Mouse (Mus musculus) stomach, postnatal 0 days (tissue): ENCODE measurements around the gene Ttll13. TPM values are rescaled to one million over a fixed set of nuclear protein-coding genes. Genes with fewer than 3 reads are reported as not detected.

Experiments
- ATAC-seq: fragments of 200-750 bp; cut with Nextera tagmentation; 2 replicates; pipeline ENCODE4 v1.8.0; 2017; ENCODE audit not compliant: low FRiP score, low TSS enrichment
- DNase-seq: peaks from one replicate; pipeline ENCODE4 v3.0.0-alpha.2; 2016; ENCODE audit warnings: low spot score
- H3K27ac ChIP-seq: fragments of 300-500 bp; sonication (generic); replicated peaks from 2 replicates; pipeline ENCODE4 v1.5.1; 2014; ENCODE audit warnings: mild to moderate bottlenecking, control low read depth
- H3K27me3 ChIP-seq: fragments of 300-500 bp; sonication (generic); 2 replicates; pipeline ENCODE4 v1.6.1; 2014; ENCODE audit warnings: low read length; ENCODE audit not compliant: control insufficient read depth, insufficient read depth
- H3K36me3 ChIP-seq: fragments of 300-500 bp; sonication (generic); 2 replicates; pipeline ENCODE4 v1.6.1; 2014; ENCODE audit warnings: low read length, mixed read lengths; ENCODE audit not compliant: control insufficient read depth, insufficient read depth
- H3K4me1 ChIP-seq: fragments of 300-500 bp; sonication (generic); replicated peaks from 2 replicates; pipeline ENCODE4 v1.6.1; 2014; ENCODE audit warnings: antibody characterized with exemption; ENCODE audit not compliant: control insufficient read depth, insufficient read depth
- H3K4me2 ChIP-seq: fragments of 300-500 bp; sonication (generic); replicated peaks from 2 replicates; pipeline ENCODE4 v1.6.1; 2014; ENCODE audit warnings: low read depth, mild to moderate bottlenecking, control low read depth, moderate library complexity
- H3K4me3 ChIP-seq: fragments of 300-500 bp; sonication (generic); 2 replicates; pipeline ENCODE4 v1.5.1; 2014; ENCODE audit warnings: low read depth, low read length, control low read depth
- H3K9ac ChIP-seq: fragments of 300-500 bp; sonication (generic); 2 replicates; pipeline ENCODE4 v1.6.1; 2014; ENCODE audit warnings: mild to moderate bottlenecking, low read length, control low read depth, mixed read lengths
- H3K9me3 ChIP-seq: fragments of 300-500 bp; sonication (generic); 2 replicates; pipeline ENCODE4 v1.6.1; 2016; ENCODE audit warnings: low read length; ENCODE audit not compliant: control insufficient read depth
- CTCF ChIP-seq: IDR thresholded peaks from 2 replicates; pipeline ENCODE4 v1.5.1; 2016; ENCODE audit warnings: antibody characterized with exemption, low read depth, mild to moderate bottlenecking, moderate library complexity
- EP300 ChIP-seq: optimal IDR thresholded peaks from 2 replicates; pipeline ENCODE3; 2016; ENCODE audit warnings: antibody characterized with exemption
- WGBS: fragments of 180-500 bp; shearing (Covaris S2); extraction: QIAGEN DNeasy Blood & Tissue Kit; methylation state at CpG from one replicate; pipeline ENCODE4 v1.1.7; 2014; 5-methylcytosine and 5-hydroxymethylcytosine counted together
- polyA plus RNA-seq: library from polyadenylated mRNA; unstranded; fragments of >200 nt; fragmentation: Nextera tagmentation; extraction: Ambion mirVana; gene quantifications from 2 replicates; pipeline ENCODE4 v1.2.1, GENCODE M21; 2015

The Ttll13 gene
- polyA plus RNA-seq, 1 experiment from 2014 or later = 1.2 TPM

GRCm38 (mm10) chr7:80294764-80295648 is 48.8 kb downstream of the Ttll13 start:
- ATAC-seq = peak; percentile 36; the same call in 1 of the 2 replicates
- Histone ChIP-seq H3K4me3 (peak overlapping the region; percentile 79), H3K4me2 (peak overlapping the region; percentile 85), H3K27me3 (no peaks in the 10 kb centered on the region), H3K9me3 (no peaks in the 10 kb centered on the region), H3K4me1 (no peaks in the 10 kb centered on the region), H3K27ac (peak overlapping the region; percentile 61), H3K9ac (peak overlapping the region; percentile 77), H3K36me3 (0 out of 2 replicates have a peak, but pooled peaks cover 2% of the 10 kb centered on the region)
- 6% methylated on average over 37 of the region's 37 CpGs for WGBS
- no peak for TF ChIP-seq EP300
- no peak for TF ChIP-seq CTCF
- DNase-seq = peak; percentile 26

GRCm38 (mm10) chr7:80296462-80296861 is 50.3 kb downstream of the Ttll13 start:
- H3K27ac ChIP-seq = no peak overlapping the region
- no peaks in the 10 kb centered on the region for H3K4me1 ChIP-seq
- no peak overlapping the region for H3K9ac ChIP-seq
- DNase-seq (no peak), ATAC-seq (no peak)
- TF ChIP-seq EP300 (no peak), CTCF (no peak)
- H3K4me2 ChIP-seq = no peak overlapping the region
- H3K27me3 ChIP-seq = no peaks in the 10 kb centered on the region
- H3K9me3 ChIP-seq = no peaks in the 10 kb centered on the region
- no peak overlapping the region for H3K4me3 ChIP-seq
- H3K36me3 ChIP-seq = no peaks in the 10 kb centered on the region
- WGBS = 83% methylated on average over 6 of the region's 6 CpGs

- no peaks in the 10 kb centered on the region for H3K36me3 ChIP-seq
- no peak overlapping the region for H3K27ac ChIP-seq
- DNase-seq (no peak), ATAC-seq (no peak)
- no peak for TF ChIP-seq EP300
- TF ChIP-seq CTCF = no peak
- no peaks in the 10 kb centered on the region for H3K9me3 ChIP-seq
- WGBS = 69% methylated on average over 3 of the region's 3 CpGs
- no peak overlapping the region for H3K9ac ChIP-seq
- no peak overlapping the region for H3K4me2 ChIP-seq
- no peaks in the 10 kb centered on the region for H3K4me1 ChIP-seq
- no peak overlapping the region for H3K4me3 ChIP-seq
- H3K27me3 ChIP-seq = no peaks in the 10 kb centered on the region
Measured at GRCm38 (mm10) chr7:80297041-80297440, 50.9 kb downstream of the Ttll13 start.

- Histone ChIP-seq H3K36me3 (0 out of 2 replicates have a peak, but pooled peaks cover 3% of the 10 kb centered on the region), H3K9ac (no peak overlapping the region), H3K27me3 (no peaks in the 10 kb centered on the region), H3K4me1 (no peaks in the 10 kb centered on the region), H3K9me3 (no peaks in the 10 kb centered on the region), H3K4me2 (no peak overlapping the region), H3K4me3 (no peak overlapping the region), H3K27ac (no peak overlapping the region)
- ATAC-seq = no peak
- 85% methylated on average over 4 of the region's 4 CpGs for WGBS
- no peak for DNase-seq
- TF ChIP-seq EP300 (no peak), CTCF (no peak)
Measured at GRCm38 (mm10) chr7:80298754-80299153, 52.6 kb downstream of the Ttll13 start.

GRCm38 (mm10) chr7:80299568-80299967 is 53.4 kb downstream of the Ttll13 start:
- no peaks in the 10 kb centered on the region for H3K9me3 ChIP-seq
- DNase-seq = no peak
- H3K4me1 ChIP-seq = no peaks in the 10 kb centered on the region
- H3K4me2 ChIP-seq = no peak overlapping the region
- H3K4me3 ChIP-seq = no peak overlapping the region
- 76% methylated on average over 3 of the region's 3 CpGs for WGBS
- ATAC-seq = no peak
- H3K9ac ChIP-seq = no peak overlapping the region
- H3K36me3 ChIP-seq = 0 out of 2 replicates have a peak, but pooled peaks cover 3% of the 10 kb centered on the region
- no peaks in the 10 kb centered on the region for H3K27me3 ChIP-seq
- no peak overlapping the region for H3K27ac ChIP-seq
- TF ChIP-seq EP300 = no peak
- TF ChIP-seq CTCF = no peak

GRCm38 (mm10) chr7:80301522-80301921 is 55.3 kb downstream of the Ttll13 start:
- H3K27ac ChIP-seq = no peak overlapping the region
- no peak overlapping the region for H3K4me2 ChIP-seq
- TF ChIP-seq CTCF = peak; percentile 43
- TF ChIP-seq EP300 = no peak
- no peaks in the 10 kb centered on the region for H3K27me3 ChIP-seq
- H3K4me3 ChIP-seq = no peak overlapping the region
- 81% methylated on average over 2 of the region's 2 CpGs for WGBS
- H3K36me3 ChIP-seq = 0 out of 2 replicates have a peak, but pooled peaks cover 3% of the 10 kb centered on the region
- ATAC-seq (no peak), DNase-seq (no peak)
- no peaks in the 10 kb centered on the region for H3K4me1 ChIP-seq
- no peak overlapping the region for H3K9ac ChIP-seq
- no peaks in the 10 kb centered on the region for H3K9me3 ChIP-seq
